Mouse (Mus musculus) subcutaneous adipose tissue, adult 2 months (tissue): ENCODE measurements around the gene Tmem233. TPM values are rescaled to one million over a fixed set of nuclear protein-coding genes. Genes with fewer than 3 reads are reported as not detected.

Experiments
- polyA plus RNA-seq: library from polyadenylated mRNA; depleted of rRNA; stranded (reverse); fragments of >200 nt; gene quantifications from 2 replicates; pipeline ENCODE4 v1.2.3, GENCODE M21; 2012; ENCODE audit warnings: low replicate concordance; rRNA removed

Tmem233 gene
- polyA plus RNA-seq, result not detected in 2 replicates

GRCm38 (mm10) chr5:116083081-116083480 lies at the start of gene Tmem233:
Gene Tmem233 (minus strand): TSS chr5:116083244.

GRCm38 (mm10) chr5:116024327-116024739 lies 58.7 kb downstream of the Tmem233 start, which contains the start of gene Prkab1:
Gene Prkab1 (minus strand): TSS chr5:116024508.

Other genes starting within 250 kb of the Tmem233 start
- 2.7 and 4.1 TPM in 2 replicates for gene Cit, start 238.0 kb downstream of the Tmem233 start, polyA plus RNA-seq
- 57.5 and 73.7 TPM in 2 replicates for gene Prkab1, start 58.7 kb downstream of the Tmem233 start, polyA plus RNA-seq
- gene Ccdc60, start 205.7 kb upstream of the Tmem233 start, polyA plus RNA-seq, result 1.4 TPM in 1 of 2 replicates, not detected in the other